Mouse (Mus musculus) 416B (cell line): ENCODE measurements at regions not wholly inside any gene's neighbourhood (a gene's known extent, or its start where the extent isn't known, plus 50 kb on each side); places are given as distances from the start of the nearest gene placed in this dataset.
"Not testable (repeated sequence)": the region's sequence is repeated elsewhere in the genome, so short reads cannot be mapped to it uniquely, and the experiment has no call there.

Experiments
- DNase-seq: peaks from one replicate; pipeline ENCODE4 v3.0.0; 2011; ENCODE audit warnings: low read depth

DNA sequence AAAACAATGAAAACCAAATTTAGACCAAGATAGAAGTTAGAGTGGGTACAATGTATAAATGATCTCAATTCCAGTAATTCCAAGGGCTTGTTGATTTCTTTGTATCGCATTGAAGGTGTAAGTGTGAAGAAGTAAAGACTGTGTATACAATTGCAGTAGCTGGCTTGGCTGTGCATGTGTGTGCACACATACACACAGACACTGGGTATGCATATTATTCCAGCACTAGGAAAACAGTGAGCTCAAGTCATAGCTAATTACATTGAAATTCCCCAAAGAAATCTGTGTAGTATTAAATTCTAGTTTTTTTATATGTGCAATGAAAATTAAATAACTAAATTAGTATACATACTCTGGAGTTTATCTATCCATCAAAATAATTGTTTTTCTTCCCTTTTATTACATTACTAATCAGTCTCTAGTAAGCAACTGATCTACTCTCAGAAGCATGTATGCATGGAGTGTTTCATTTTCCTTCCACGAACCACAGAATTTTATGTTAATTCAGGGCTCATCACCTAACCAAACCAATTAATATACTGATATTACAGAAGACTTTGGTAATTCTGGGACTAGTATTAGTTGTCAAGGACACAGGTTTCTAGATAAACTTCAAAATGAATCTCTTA, 56.5 kb downstream of the Gm8797 start:
- DNase-seq = no peak

- no peak for DNase-seq
Observed at GRCm38 (mm10) chr3:5811071-5811590, 60.5 kb downstream of the Gm8797 start.

DNA sequence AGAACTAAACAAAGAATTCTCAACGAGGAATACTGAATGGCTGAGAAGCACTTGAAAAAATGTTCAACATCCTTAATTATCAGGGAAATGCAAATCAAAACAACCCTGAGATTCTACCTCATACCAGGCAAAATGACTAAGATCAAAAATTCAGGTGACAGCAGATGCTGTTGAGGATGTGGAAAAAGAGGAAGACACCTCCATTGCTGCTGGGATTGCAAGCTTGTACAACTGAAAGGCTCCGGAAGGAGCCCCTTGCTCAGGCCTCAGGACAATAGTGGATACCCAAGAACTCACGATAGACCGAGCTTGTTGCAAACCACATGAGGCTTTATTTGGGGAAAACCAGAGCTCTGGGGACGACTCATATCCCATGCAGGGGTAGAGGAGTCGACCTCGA, 69.6 kb downstream of the Gm8797 start:
- not testable (repeated sequence) for DNase-seq

DNA sequence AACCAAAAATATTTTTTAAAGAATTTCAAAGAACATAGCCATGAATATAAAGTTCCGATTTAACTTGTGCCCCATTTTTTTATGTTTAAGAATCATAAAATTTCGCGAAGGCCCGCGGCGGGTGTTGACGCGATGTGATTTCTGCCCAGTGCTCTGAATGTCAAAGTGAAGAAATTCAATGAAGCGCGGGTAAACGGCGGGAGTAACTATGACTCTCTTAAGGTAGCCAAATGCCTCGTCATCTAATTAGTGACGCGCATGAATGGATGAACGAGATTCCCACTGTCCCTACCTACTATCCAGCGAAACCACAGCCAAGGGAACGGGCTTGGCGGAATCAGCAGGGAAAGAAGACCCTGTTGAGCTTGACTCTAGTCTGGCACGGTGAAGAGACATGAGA, 109.6 kb downstream of the Gm8797 start:
- not testable (repeated sequence) for DNase-seq

DNA sequence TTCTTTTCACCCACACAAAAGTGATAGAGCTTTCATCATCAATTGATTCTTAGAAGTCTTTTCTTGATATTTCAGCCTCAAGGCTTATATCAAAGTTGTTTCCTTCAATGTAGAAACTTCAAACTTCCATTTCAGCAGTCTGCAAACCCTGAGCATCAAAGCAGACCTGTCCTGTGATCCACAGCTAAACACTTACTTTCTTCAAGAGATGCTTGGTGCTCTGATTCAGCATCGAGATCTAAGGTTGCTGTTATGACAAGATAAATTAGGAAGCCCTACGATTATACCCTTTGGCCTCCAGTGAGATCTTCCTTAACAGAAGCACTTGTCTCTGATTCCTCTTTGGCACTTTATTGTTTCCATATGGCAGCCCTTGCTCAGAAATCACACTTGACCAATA, 119.8 kb downstream of the Gm8797 start:
- no peak for DNase-seq

DNA sequence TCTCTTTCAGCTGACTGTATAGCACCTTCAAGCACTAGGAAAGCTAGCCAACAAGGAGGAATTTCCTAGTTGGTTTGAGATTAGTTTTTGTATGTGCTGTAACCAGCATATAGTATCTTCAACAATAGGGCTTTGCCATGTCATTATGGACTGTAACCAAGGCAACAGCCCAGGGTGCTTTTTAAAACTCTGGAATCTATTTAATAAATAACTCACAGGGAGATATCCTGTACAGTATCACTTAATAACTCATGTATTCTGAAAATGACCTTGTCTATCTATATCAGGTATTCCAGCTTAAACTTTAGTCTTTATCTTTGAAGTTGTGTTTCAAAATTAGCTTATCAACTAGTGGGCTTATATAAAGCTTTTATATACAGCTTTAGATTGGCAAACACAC, 128.5 kb downstream of the Gm8797 start:
- no peak for DNase-seq

GRCm38 (mm10) chr3:5917536-5917935, 166.9 kb downstream of the Gm8797 start:
- no peak for DNase-seq

DNA sequence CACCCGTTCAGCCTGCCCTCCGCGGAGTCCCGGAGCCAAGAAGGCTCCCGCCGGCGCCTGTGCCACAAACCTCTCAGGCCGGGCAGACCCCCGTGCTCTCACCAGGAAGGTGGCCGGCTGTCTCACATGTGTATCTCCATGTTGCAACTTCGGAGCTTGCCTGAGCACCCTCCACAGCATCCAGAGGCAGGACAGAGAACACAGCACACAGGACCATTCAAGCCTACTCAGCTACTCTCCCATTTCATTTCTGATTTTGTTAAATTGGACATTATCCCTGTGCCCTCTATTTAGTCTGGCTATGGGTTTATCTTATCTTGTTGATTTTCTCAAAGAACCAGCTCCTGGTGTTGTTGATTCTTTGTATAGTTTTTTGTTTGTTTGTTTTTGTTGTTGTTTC, 199.6 kb downstream of the Gm8797 start:
- not testable (repeated sequence) for DNase-seq

GRCm38 (mm10) chr3:5989011-5989645, 238.5 kb downstream of the Gm8797 start:
- not testable (repeated sequence) for DNase-seq

DNA sequence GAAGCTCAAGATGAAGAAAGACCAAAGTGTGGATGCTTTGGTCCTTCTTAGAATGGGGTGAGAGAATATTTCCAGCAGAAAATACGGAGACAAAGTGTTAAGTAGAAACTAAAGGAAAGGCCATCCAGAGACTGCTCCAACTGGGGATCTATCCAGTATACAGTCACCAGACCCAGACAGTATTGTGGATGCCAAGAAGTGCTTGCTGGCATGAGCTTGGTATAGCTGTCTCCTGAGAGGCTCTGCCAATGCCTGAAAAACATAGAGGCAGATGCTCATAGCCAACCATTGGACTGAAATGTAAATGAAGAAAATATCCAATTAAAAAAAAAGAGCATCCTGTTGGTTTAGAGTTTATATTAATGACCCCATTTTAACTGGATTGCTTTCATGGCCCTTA, 253.8 kb downstream of the Gm8797 start:
- DNase-seq = no peak

DNA sequence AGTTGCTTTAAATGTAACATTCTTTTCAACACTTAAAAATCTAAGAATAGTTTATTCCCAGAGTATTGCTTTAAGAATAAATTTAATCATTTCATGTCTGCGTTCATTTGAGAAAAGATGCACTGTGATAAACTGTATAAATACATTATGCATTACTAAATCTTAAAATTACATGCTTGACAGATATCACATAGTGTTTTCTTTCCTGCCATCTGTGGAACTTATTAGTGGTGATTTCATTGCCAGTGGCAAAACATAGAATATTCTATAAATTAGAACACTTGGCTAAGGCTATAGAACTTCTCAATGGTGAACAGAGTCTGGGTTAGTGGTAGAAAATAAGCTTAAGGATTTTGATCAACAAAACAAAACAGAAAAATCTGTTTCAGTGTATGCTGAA, 268.1 kb downstream of the Gm8797 start:
- DNase-seq = no peak

DNA sequence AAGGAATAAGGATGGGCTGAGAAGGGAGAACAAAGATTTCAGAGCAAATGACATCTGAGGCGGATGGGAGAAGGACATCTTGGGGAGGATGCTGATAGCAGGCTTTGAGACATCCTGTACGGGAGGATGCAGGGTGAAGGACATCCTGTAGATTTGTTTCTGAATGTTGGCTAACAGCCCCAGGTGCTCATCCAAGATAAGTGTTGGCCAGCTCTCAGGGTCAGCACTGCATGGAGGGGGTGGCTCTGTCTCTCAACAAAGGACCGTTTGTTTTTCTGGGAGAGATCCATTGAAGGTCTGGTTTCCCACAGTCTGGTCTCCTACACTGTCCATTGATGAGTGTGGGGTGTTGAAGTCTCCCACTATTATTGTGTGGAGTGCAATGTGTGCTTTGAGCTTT, 290.7 kb downstream of the Gm8797 start:
- DNase-seq = not testable (repeated sequence)

DNA sequence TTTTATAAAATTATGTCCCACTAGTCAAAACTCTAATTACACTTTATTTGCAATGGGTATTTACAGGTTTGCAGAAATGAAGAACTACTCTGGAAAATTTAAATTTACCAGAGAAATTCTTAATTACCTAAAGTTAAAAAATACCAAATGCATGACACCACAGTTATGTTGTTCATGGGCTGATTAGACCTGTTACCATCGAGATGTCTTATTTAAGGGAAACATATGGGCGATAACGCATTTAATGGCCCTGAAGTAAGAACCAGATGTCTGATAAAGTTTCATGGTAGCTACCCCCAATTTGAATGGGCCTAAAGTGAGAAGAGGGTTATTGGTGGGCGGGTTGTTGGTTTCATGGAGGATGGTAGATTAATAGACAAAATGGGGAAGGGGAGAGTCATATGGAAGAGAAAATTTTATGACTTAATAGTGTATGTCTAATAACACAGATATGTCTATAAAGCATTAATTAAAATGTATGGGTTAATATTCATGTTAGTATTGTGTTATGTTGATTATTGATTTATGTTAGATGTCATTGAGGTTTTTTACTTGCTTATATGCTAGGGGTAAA, 299.0 kb downstream of the Gm8797 start:
- peak; percentile 6 for DNase-seq

DNA sequence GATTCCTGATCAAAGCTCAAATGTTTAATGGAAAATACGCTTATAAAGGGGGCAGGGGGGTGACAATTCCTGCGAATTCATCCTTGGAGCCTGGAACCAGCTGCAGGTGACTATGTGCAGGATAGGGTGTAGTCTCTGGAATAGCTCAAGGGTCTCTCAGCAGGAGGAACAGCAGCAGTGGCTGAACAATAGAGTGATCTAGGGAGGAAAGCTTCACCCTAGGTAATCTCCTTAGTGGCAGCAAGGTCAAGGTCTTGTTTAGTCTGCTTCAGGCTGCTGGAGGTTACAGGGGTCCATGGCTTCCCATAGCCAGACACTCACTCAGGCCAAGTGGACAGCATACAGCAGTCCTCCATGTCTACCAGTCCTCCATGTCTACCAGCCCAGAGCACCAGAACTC, 301.3 kb downstream of the Gm8797 start:
- no peak for DNase-seq

GRCm38 (mm10) chr3:6083855-6084254, 333.2 kb downstream of the Gm8797 start:
- DNase-seq = no peak

- no peak for DNase-seq
Observed at GRCm38 (mm10) chr3:6087267-6087666, 336.7 kb downstream of the Gm8797 start.

GRCm38 (mm10) chr3:6093931-6094330, 343.3 kb downstream of the Gm8797 start:
- no peak for DNase-seq

DNA sequence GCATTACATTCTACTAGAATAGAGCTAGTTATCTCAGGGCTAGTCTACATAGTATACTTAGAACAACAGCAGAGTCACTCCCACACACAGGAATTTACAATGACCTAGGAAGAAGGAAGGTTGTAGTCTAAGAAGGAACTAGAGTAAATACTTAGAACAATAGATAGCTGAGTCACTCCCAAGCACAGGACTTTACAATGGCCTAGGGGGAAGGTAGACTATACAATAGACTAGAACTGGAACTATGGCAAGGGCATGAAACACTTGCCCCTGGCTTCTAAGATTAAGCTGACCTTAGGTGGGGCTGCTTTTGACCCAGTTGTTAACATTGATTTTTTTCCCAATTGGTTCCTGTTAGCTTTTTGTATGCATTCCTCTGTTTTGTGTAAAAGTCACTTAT, 343.8 kb downstream of the Gm8797 start:
- DNase-seq = not testable (repeated sequence)

DNA sequence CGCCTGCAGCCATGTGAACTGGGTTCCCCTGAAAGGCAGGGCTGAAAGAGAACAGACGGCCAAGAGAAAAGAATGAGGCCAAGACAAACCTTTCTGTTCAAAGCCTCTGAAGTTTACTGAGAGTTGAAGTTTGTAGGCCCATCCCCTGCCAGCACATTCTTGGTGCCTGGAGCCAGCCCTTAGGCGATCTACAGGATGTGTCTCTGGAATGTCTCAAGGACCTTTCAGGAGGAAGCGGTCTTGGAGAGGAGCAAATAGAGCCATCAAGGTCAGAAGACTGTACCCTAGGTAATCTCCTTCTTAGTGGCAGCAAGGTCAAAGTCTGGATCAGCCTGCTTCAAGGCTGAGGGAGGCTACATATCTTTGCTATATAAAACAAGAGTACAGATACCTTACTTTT, 350.3 kb downstream of the Gm8797 start:
- DNase-seq = no peak

DNA sequence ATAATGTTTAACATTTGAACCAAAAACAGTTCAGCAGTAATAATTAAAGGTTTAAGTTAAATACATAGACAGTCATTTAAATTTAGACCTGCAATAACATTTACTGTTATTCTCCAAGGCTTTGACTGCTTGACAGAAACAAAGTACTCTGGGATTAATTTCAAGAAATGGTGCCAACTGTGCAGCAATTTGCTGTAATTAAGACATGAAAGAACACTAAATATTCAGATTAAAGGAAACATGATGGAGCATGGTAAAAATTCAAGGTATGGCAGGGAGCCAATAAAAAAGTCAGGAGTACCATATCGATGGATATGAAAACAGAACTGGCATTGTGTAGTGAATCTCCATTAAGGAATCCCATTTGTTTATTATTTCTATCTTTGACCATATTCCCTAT, 352.3 kb downstream of the Gm8797 start:
- DNase-seq = no peak

DNA sequence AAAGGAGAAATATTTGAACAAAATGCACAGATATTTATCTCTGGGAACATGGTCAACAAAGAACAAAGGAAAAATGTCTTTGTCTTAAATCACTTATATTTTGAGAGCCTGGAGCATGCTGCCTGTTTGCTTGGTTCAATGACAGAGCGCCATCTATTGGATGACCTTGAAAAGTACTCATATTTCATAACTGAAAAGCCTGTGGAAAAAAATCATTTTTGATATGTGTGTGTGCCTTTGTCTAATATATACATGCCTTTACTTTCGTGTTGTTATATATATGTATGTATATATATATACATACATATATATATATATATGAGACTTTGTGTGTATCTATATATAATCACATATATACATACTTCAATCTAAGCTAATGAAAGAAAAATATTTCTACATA, 356.1 kb downstream of the Gm8797 start:
- peak; percentile 63 for DNase-seq

DNA sequence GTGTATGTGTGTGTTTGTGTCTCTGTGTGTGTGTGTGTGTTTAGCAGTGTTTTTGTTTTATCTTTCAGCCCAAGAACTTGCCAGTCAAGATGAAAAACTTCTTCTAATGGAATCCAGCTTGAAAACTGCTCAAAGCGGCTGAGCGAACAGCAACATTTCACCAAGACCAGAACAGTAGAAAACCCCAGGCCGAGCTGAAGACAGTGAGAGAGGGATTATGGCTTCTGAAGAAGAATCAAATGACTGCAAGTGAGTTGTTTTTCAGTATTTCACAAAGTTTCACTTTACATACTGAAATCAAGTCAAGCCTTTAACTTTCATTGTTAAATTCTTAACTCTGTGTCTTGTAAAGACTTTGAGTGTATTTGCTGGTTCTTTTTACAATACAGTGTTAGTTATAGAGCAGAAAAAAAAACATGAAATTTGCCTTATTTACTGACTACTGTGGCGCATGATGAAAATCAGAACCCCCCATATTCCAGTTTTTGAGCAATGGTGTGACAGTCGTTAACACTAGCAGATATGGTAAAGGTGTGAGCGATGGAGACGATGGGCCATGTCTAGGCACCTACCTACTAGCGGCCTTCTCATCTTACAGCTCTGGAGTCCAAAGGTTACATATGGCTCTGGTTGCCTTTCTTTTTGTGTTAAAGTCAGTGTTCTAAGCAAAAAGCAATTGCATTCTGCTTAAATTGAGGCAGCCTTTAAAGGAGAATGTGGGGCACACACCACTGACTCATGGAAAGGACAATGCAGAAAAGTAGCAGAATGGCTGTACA, 357.0 kb downstream of the Gm8797 start:
- no peak for DNase-seq

DNA sequence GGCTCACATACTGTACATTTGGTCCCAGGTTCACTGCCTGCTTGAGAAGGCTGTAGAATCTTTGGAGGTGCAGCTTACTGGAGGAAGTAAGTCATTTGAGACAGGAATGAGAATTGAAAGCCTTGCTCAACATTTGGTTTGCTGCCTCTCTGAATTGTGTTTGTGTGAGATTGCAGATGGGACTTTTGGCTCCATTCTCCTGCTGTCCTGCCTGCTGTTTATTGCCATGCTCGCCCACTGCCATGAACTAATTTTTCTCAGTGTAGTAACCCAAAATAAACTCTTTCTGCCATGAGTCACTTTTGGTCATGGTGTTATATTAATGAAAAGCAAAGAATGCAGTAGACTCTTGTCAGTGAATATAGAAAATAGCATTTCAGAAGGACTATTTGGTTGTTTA, 368.1 kb downstream of the Gm8797 start:
- no peak for DNase-seq
